Mouse (Mus musculus) kidney, adult 9 months (tissue): ENCODE data around the gene Ocln.
"Not testable (repeated sequence)": the region's sequence is repeated elsewhere in the genome, so short reads cannot be mapped to it uniquely, and the experiment has no call there.

Experiments
- DNase-seq: peaks from one replicate; pipeline ENCODE4 v3.0.0; 2022

Gene Ocln

GRCm38 (mm10) chr13:100491623-100492022, 60.9 kb downstream of the Ocln start:
- no peak for DNase-seq

- no peak for DNase-seq
These were observed 62.1 kb downstream of the Ocln start for GRCm38 (mm10) chr13:100490424-100490823.

GRCm38 (mm10) chr13:100483610-100484009, 68.9 kb downstream of the Ocln start:
- no peak for DNase-seq

GRCm38 (mm10) chr13:100463527-100464222, 88.8 kb downstream of the Ocln start:
- no peak for DNase-seq

- DNase-seq: no peak
These were observed 91.2 kb downstream of the Ocln start for GRCm38 (mm10) chr13:100461336-100461735.

GRCm38 (mm10) chr13:100452415-100453127, 99.9 kb downstream of the Ocln start, which contains the start of gene Naip1:
Gene Naip1 (minus strand): TSS chr13:100452869.
- not testable (repeated sequence) for DNase-seq

DNA sequence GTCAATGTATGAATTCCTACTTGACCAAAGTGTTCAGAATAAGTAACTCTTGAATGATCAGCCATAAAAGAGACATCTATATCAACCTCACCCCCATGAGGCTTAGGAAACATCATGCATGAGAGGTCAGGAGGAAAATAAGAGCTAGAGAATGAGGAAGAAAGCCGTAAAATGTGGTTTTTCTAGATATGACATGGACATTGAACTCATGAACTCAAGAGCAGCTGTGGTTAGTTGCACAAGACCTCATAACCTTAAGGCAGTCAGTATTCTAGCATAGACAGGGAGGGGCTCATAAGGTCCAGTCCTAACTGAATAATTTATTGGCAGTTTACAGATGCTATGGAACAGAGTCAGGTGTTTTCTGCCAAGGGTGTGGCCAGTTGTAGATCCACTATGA, 103.0 kb downstream of the Ocln start:
- no peak for DNase-seq
